Mouse (Mus musculus): Measurements from ENCODE around the gene Olfr701.

DNA sequence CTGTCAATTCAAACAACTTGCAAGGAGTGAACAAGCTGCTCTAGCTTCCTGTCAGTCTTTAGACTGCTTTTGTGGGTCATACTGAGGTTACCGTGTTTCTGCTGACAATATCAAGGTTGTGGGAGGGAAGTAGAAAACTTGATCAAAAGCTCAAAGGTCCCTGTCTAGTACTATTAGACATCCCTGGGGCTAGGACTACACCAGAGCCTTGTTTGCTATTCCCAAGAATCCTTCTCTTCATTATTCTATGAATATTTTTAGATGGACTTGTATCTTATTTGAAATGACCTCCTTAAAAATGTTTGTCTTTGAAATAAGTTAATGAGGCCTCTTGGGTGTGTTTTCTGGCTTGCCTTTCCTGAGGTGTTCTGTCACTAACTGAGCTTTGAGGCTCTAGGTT is 20.8 kb upstream of the Olfr701 start, which contains the start of gene Olfr699:
- TF ChIP-seq CTCF (IDR thresholded peaks at IDR 0.05; ENCODE audit: insufficient read depth, low read depth, low read length), result no peak
- TF ChIP-seq POLR2A (IDR thresholded peaks at IDR 0.05; ENCODE audit: insufficient read depth, low read depth, low read length), result no peak
